Mouse (Mus musculus) A20 (cell line): ENCODE data around the gene 9330161L09Rik.
"Not testable (repeated sequence)": the region's sequence is repeated elsewhere in the genome, so short reads cannot be mapped to it uniquely, and the experiment has no call there.

Source experiments
- DNase-seq: peaks from one replicate; pipeline ENCODE4 v3.0.0-alpha.2; 2011; ENCODE audit warnings: low read depth, low spot score

The 9330161L09Rik gene

GRCm38 (mm10) chr12:103407720-103408119 is at the start of gene 9330161L09Rik:
Gene 9330161L09Rik, minus strand, starts transcription at chr12:103407820.
- no peak for DNase-seq

GRCm38 (mm10) chr12:103457140-103457539 is 49.5 kb upstream of the 9330161L09Rik start, which contains the start of gene Ifi27l2b:
Gene Ifi27l2b, minus strand, starts transcription at chr12:103457223.
- no peak for DNase-seq

GRCm38 (mm10) chr12:103456727-103457126 is 49.1 kb upstream of the 9330161L09Rik start:
- DNase-seq, result not testable (repeated sequence)

- DNase-seq, result no peak
Measured at GRCm38 (mm10) chr12:103453361-103453760, 45.7 kb upstream of the 9330161L09Rik start.

GRCm38 (mm10) chr12:103445060-103445459 is 37.4 kb upstream of the 9330161L09Rik start:
- DNase-seq, result no peak

- DNase-seq, result not testable (repeated sequence)
Measured at GRCm38 (mm10) chr12:103444261-103444660, 36.6 kb upstream of the 9330161L09Rik start.

GRCm38 (mm10) chr12:103443524-103443923 is 35.9 kb upstream of the 9330161L09Rik start, which contains the start of gene Ifi27l2a:
Gene Ifi27l2a, minus strand, starts transcription at chr12:103443680.
- peak; percentile 75 for DNase-seq

GRCm38 (mm10) chr12:103437601-103438000 is 30.0 kb upstream of the 9330161L09Rik start:
- no peak for DNase-seq

- no peak for DNase-seq
Measured at GRCm38 (mm10) chr12:103434861-103435260, 27.2 kb upstream of the 9330161L09Rik start.

- DNase-seq, result peak; percentile 12
Measured at GRCm38 (mm10) chr12:103433986-103434731, 26.5 kb upstream of the 9330161L09Rik start, which contains the start of gene Ifi27. Gene Ifi27, plus strand, starts transcription at chr12:103434211.

- DNase-seq, result no peak
Measured at GRCm38 (mm10) chr12:103433430-103433829, 25.8 kb upstream of the 9330161L09Rik start.

- DNase-seq, result no peak
Measured at GRCm38 (mm10) chr12:103426710-103427109, 19.1 kb upstream of the 9330161L09Rik start.

GRCm38 (mm10) chr12:103425729-103426470 is 18.3 kb upstream of the 9330161L09Rik start, which contains the start of gene Ddx24:
Gene Ddx24, minus strand, starts transcription at chr12:103425830.
- DNase-seq, result peak; percentile 98

- DNase-seq, result no peak
Measured at GRCm38 (mm10) chr12:103425016-103425728, 17.6 kb upstream of the 9330161L09Rik start.

- no peak for DNase-seq
Measured at GRCm38 (mm10) chr12:103408144-103408543, 524 bp upstream of the 9330161L09Rik start.

- DNase-seq, result no peak
Measured at GRCm38 (mm10) chr12:103404131-103404530, 3.5 kb downstream of the 9330161L09Rik start.

GRCm38 (mm10) chr12:103396751-103397150 is 10.9 kb downstream of the 9330161L09Rik start:
- DNase-seq, result no peak

GRCm38 (mm10) chr12:103395486-103396275 is 11.9 kb downstream of the 9330161L09Rik start:
- DNase-seq, result peak; percentile 18

- DNase-seq, result no peak
Measured at GRCm38 (mm10) chr12:103393528-103393927, 14.1 kb downstream of the 9330161L09Rik start.

- DNase-seq, result no peak
Measured at GRCm38 (mm10) chr12:103391098-103391497, 16.5 kb downstream of the 9330161L09Rik start.

GRCm38 (mm10) chr12:103389982-103390381 is 17.6 kb downstream of the 9330161L09Rik start:
- no peak for DNase-seq
